Mouse (Mus musculus): Measurements from ENCODE around the gene Flcn. TPM values are rescaled to one million over a fixed set of nuclear protein-coding genes. Genes with fewer than 3 reads are reported as not detected.
"Not testable (repeated sequence)": the region's sequence is repeated elsewhere in the genome, so short reads cannot be mapped to it uniquely, and the experiment has no call there.

The Flcn gene
- total and polyA plus RNA-seq, 3 experiments, result 36.9 to 52.0 (median 47.0) TPM

DNA sequence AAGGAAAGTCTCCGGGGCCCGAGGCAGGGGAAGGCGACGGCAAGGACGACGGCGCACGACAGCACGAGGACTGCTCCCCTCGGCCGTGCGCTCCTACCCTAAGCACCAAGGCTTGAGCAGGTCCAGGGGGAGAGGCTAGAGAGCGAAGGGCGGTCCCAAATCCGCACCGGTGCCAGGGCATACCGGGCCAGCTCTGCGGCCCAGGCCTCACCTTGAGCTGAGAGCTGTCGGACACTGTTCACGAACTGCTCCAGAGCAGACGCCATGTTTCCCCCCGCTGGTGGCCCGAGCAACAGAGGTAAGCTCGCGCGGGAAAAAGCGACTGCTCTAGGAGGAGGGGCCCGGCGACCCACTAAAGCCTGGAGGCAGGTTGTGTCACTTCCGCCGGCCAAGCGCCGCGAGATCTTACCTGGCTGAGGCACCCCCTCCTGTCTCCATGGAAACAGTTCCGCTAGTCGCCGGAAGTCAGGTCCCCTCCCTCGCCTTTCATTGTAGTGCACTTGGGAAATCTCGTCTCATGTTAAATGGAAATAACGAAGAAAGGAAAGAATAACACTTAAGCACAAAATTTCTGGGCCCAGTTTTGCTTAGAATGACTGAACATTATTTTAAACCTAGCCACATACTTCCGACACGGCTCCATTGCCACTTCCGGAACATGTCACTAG, 29.8 kb upstream of the Flcn start, which contains the start of gene Cops3:
Cops3 (minus strand) TSS at position 380 of the 668 bp plus-strand sequence.
- peak; percentile 94 to 97 for DNase-seq
- TF ChIP-seq CTCF (IDR thresholded peaks at IDR 0.05) (no peak), EP300 (IDR thresholded peaks at IDR 0.05; ENCODE audit: insufficient read depth, low read depth, low read length) (peak; percentile 78; the same call in 1 of the 2 replicates), POLR2A (IDR thresholded peaks at IDR 0.05; ENCODE audit: insufficient read depth, low read depth, low read length) (peak; percentile 84)
- under 1% methylated on average over 43 of the region's 43 CpGs for WGBS
- Histone ChIP-seq H3K36me3 (ENCODE audit: control insufficient read depth, insufficient read depth, low read length) (peaks cover 12% of the 10 kb centered on the region), H3K79me2 (replicated peaks; ENCODE audit: control insufficient read depth, insufficient read depth, low read length) (peaks cover 3% of the 10 kb centered on the region; the same call in 1 of the 2 replicates), H3K9ac (ENCODE audit: low read depth, low read length) (peak within 1 kb of the TSS; percentile 92), H3K4me3 (peak within 1 kb of the TSS; percentile 96), H3K4me1 (ENCODE audit: control insufficient read depth, insufficient read depth, low read length) (peaks cover 4% of the 10 kb centered on the region), H3K27me3 (ENCODE audit: control insufficient read depth, insufficient read depth, low read length) (no peaks in the 10 kb centered on the region), H3K27ac (peak within 1 kb of the TSS; percentile 98)
- intact Hi-C loops (cut with DNase I), result no loop called here

DNA sequence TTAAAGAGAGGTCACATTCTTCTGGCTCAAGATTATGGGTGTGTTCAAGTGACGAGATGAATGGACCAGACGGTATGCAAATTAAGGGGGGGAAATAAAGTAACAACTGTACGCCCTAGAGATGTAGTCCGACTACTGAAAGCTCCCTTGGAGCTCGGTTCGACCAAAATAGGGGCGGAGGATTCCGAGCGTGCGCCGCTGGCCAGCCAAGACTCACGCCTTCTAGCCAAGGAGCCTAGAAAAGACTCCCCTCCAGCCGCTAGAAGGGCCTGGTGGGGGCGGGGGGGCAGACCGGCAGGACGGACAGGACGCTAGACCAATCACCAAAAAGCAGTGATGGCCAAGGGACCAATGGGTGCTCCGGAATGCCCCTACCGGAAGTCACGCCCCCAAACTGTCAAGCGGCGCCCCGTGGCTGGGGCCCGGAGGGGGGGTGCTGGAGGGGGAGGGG, 29.2 kb upstream of the Flcn start, which contains the start of gene Nt5m:
Nt5m (plus strand) TSS at position 440 of the 451 bp plus-strand sequence.
- Histone ChIP-seq H3K4me3 (peak within 1 kb of the TSS; percentile 96), H3K27ac (peak within 1 kb of the TSS; percentile 98), H3K4me1 (ENCODE audit: control insufficient read depth, insufficient read depth, low read length) (peaks cover 4% of the 10 kb centered on the region), H3K79me2 (replicated peaks; ENCODE audit: control insufficient read depth, insufficient read depth, low read length) (peaks cover 3% of the 10 kb centered on the region; the same call in 1 of the 2 replicates), H3K9ac (ENCODE audit: low read depth, low read length) (peak within 1 kb of the TSS; percentile 92), H3K27me3 (ENCODE audit: control insufficient read depth, insufficient read depth, low read length) (no peaks in the 10 kb centered on the region), H3K36me3 (ENCODE audit: control insufficient read depth, insufficient read depth, low read length) (peaks cover 12% of the 10 kb centered on the region)
- TF ChIP-seq POLR2A (IDR thresholded peaks at IDR 0.05; ENCODE audit: insufficient read depth, low read depth, low read length) (no peak), CTCF (IDR thresholded peaks at IDR 0.05) (no peak), EP300 (IDR thresholded peaks at IDR 0.05; ENCODE audit: insufficient read depth, low read depth, low read length) (no peak)
- WGBS, result 1% methylated on average over 24 of the region's 24 CpGs
- intact Hi-C loops (cut with DNase I), result no loop called here
- peak; percentile 95 for DNase-seq

DNA sequence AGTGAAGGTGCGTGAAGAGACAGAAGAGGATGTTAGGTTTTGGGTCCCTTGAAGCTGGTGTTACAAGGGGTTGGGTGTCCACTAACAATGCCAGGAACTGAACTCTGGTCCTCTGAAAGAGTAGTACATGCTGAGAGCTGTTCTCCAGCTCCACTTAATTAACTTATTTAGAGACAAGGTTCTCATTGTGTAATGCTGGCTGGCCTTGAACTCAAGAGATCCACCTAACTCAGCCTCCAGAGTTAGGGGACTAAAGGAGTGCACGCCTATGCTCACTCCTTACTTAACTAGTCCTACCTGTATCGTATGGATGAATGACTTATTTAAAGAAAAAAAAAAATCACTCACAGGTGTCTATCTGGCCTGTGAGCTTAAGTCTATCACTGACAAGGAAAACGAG, 28.6 kb upstream of the Flcn start:
- no peak overlapping the region for H3K9ac ChIP-seq (ENCODE audit: low read depth, low read length)
- DNase-seq, result no peak
- H3K27ac ChIP-seq, result no peak overlapping the region; the same call in 1 of the 2 replicates
- peaks cover 4% of the 10 kb centered on the region for H3K4me1 ChIP-seq (ENCODE audit: control insufficient read depth, insufficient read depth, low read length)
- H3K36me3 ChIP-seq (ENCODE audit: control insufficient read depth, insufficient read depth, low read length), result peaks cover 12% of the 10 kb centered on the region
- WGBS, result 55% methylated on average over 4 of the region's 4 CpGs
- peak overlapping the region; percentile 96 for H3K4me3 ChIP-seq
- intact Hi-C loops (cut with DNase I), result no loop called here
- no peaks in the 10 kb centered on the region for H3K27me3 ChIP-seq (ENCODE audit: control insufficient read depth, insufficient read depth, low read length)
- peaks cover 3% of the 10 kb centered on the region; the same call in 1 of the 2 replicates for H3K79me2 ChIP-seq (replicated peaks; ENCODE audit: control insufficient read depth, insufficient read depth, low read length)
- no peak for TF ChIP-seq POLR2A (IDR thresholded peaks at IDR 0.05; ENCODE audit: insufficient read depth, low read depth, low read length)
- TF ChIP-seq CTCF (IDR thresholded peaks at IDR 0.05), result no peak
- no peak for TF ChIP-seq EP300 (IDR thresholded peaks at IDR 0.05; ENCODE audit: insufficient read depth, low read depth, low read length)

DNA sequence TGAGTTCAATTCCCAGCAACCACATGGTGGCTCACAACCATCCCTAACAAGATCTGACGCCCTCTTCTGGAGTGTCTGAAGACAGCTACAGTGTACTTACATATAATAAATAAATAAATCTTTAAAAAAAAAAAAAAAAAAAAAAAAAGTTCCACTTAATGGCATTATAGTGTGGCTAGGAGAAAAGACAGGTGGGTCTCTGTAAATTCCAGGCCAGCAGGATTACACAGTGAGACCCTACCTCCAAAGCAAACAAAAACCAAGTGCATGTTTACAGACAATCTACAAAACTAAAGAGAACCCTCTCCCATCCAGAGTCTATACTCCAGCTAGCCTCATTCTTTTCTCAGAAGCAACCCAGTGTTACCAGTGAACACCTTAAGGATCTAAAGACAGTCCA, 28.0 kb upstream of the Flcn start:
- H3K4me1 ChIP-seq (ENCODE audit: control insufficient read depth, insufficient read depth, low read length); intact Hi-C loops (cut with DNase I); H3K4me3 ChIP-seq; H3K79me2 ChIP-seq (replicated peaks; ENCODE audit: control insufficient read depth, insufficient read depth, low read length); H3K27me3 ChIP-seq (ENCODE audit: control insufficient read depth, insufficient read depth, low read length); H3K27ac ChIP-seq; H3K9ac ChIP-seq (ENCODE audit: low read depth, low read length); DNase-seq: not testable (repeated sequence)
- H3K36me3 ChIP-seq (ENCODE audit: control insufficient read depth, insufficient read depth, low read length), result peaks cover 12% of the 10 kb centered on the region
- no CpG with 5 or more reads among the region's 1 CpGs for WGBS

DNA sequence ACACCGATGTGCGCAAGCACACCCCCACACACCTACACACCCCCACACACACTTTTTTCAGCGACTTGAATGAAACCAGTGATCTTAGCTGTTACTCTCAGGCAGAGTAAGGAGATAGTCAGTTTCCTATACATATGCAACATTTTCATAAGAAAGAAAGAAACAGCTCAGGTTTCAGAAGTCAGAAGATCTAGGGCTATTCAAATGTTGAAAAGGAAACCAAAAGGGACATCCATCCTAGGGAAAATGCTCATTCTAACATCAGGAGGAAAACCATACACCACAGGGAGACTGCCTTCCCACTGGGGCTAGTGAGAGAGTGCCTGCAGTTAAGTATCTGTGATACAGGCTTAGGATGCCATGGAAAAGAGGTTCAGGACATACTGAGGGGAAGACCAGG, 11.8 kb upstream of the Flcn start:
- H3K27me3 ChIP-seq (ENCODE audit: control insufficient read depth, insufficient read depth, low read length), result no peaks in the 10 kb centered on the region
- no peak overlapping the region for H3K4me3 ChIP-seq
- intact Hi-C loops (cut with DNase I), result no loop called here
- H3K9ac ChIP-seq (ENCODE audit: low read depth, low read length), result no peak overlapping the region
- no peaks in the 10 kb centered on the region for H3K36me3 ChIP-seq (ENCODE audit: control insufficient read depth, insufficient read depth, low read length)
- WGBS, result 91% methylated on average over 3 of the region's 3 CpGs
- no peaks in the 10 kb centered on the region for H3K79me2 ChIP-seq (replicated peaks; ENCODE audit: control insufficient read depth, insufficient read depth, low read length)
- H3K27ac ChIP-seq, result no peak overlapping the region
- no peaks in the 10 kb centered on the region for H3K4me1 ChIP-seq (ENCODE audit: control insufficient read depth, insufficient read depth, low read length)
- no peak for TF ChIP-seq CTCF (IDR thresholded peaks at IDR 0.05)
- TF ChIP-seq POLR2A (IDR thresholded peaks at IDR 0.05; ENCODE audit: insufficient read depth, low read depth, low read length), result no peak
- no peak for DNase-seq

DNA sequence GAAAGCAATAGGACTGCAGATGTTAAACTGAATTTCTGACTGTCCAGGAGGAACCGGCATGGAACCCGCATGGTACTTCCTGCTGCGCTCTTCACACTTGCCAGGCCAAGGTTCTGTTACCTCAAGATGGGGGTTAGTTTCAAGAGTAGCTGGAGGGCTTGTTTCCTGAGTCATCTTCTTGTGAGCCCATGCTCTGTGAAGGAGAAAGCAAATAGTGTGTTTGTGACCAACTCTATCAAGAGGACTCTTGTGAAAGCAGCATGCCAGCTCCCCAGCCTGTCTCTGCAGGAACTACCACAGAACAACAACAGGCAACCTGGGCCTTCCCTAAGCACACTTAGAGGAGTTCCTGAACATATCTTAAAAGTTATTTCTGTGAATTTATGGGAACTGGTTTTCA, 8.1 kb upstream of the Flcn start:
- no peak overlapping the region for H3K4me3 ChIP-seq
- 92% methylated on average over 3 of the region's 3 CpGs for WGBS
- H3K27ac ChIP-seq, result no peak overlapping the region
- H3K9ac ChIP-seq (ENCODE audit: low read depth, low read length), result no peak overlapping the region
- no peaks in the 10 kb centered on the region for H3K4me1 ChIP-seq (ENCODE audit: control insufficient read depth, insufficient read depth, low read length)
- no peak for DNase-seq
- no peak for TF ChIP-seq POLR2A (IDR thresholded peaks at IDR 0.05; ENCODE audit: insufficient read depth, low read depth, low read length)
- TF ChIP-seq EP300 (IDR thresholded peaks at IDR 0.05; ENCODE audit: insufficient read depth, low read depth, low read length), result no peak
- no peak for TF ChIP-seq CTCF (IDR thresholded peaks at IDR 0.05)
- no peaks in the 10 kb centered on the region for H3K79me2 ChIP-seq (replicated peaks; ENCODE audit: control insufficient read depth, insufficient read depth, low read length)
- no peaks in the 10 kb centered on the region for H3K36me3 ChIP-seq (ENCODE audit: control insufficient read depth, insufficient read depth, low read length)
- intact Hi-C loops (cut with DNase I), result no loop called here
- H3K27me3 ChIP-seq (ENCODE audit: control insufficient read depth, insufficient read depth, low read length), result no peaks in the 10 kb centered on the region

All from heart, adult 2 months (tissue).